Mouse (Mus musculus) urinary bladder, adult 18-20 months (tissue): ENCODE results near the gene Pes1.
A peak's percentile ranks its signal among the peaks of the same experiment; 100 is the strongest.

Experiments
- DNase-seq, 2 experiments: peaks; one replicate each; pipeline ENCODE4 v3.0.0; 2022; ENCODE audit warnings: low spot score in 2 of 2, mixed read lengths in 2 of 2

The Pes1 gene

GRCm38 (mm10) chr11:3964416-3965172, 819 bp downstream of the Pes1 start:
- no peak for DNase-seq

- DNase-seq: no peak
These were observed 6.1 kb downstream of the Pes1 start for GRCm38 (mm10) chr11:3969837-3970236.

DNA sequence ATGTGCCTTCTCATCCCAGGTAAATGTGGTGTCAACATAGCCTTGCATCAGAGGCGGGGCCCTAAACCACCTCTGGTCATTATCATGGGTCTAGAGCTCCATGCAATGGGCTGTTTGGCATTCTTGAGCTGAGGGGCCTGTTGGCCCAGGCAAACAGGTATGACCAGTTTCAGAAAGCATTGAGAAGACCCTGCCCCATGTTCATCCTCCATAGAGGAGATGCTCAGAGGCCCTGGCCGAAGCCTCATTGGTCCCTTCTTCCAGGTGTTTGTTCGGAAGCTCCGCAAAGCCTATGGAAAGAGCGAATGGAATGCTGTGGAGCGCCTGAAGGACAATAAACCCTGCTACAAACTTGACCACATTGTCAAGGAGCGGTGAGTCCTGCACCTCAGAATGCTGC, 6.6 kb downstream of the Pes1 start:
- DNase-seq: no peak

- no peak for DNase-seq
These were observed 9.3 kb downstream of the Pes1 start for GRCm38 (mm10) chr11:3973081-3973480.

DNA sequence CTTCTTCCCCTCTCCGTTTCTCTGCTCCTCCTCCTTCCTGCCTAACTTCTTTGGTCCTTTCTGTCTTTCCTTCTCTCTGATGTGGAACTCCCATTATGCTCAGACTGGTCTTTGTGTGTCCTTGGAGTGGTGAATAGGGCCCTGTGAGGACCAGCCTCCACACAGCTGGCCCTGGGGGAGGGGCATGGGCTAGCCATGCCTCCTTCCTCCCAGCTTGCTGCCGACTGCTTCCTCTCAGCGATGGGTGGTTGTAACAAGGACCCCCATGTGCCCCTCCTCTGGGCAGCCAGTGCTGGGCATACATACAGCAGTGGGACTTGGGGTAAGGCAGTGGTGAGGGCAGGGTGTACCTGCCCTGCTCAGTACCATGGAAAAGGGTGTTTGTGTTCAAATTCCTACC, 10.5 kb downstream of the Pes1 start:
- no peak for DNase-seq

GRCm38 (mm10) chr11:3976678-3977077, 12.9 kb downstream of the Pes1 start, which contains the start of gene 4930556J24Rik:
Gene 4930556J24Rik (minus strand): TSS chr11:3976778.
- no peak for DNase-seq

- no peak for DNase-seq
These were observed 14.6 kb downstream of the Pes1 start for GRCm38 (mm10) chr11:3978421-3978820.

DNA sequence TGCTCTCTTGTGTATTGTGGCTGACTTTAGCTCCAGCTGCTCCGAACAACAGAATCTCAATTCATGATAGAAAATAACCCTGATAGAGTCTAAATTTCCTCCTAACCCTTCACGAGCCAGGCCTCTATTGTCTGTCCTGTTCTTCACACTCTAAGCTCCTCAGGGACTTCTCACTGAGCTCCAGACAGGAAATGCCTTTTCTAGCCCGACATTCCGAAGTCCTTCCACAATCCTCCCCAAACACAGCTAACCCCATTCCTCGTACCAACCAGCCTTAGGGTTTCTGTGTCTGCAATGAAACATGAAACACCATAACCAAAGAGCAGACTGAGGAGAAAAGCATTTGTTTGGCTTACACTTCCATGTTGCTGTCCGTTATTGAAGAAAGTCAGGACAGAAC, 17.8 kb downstream of the Pes1 start:
- DNase-seq: no peak

DNA sequence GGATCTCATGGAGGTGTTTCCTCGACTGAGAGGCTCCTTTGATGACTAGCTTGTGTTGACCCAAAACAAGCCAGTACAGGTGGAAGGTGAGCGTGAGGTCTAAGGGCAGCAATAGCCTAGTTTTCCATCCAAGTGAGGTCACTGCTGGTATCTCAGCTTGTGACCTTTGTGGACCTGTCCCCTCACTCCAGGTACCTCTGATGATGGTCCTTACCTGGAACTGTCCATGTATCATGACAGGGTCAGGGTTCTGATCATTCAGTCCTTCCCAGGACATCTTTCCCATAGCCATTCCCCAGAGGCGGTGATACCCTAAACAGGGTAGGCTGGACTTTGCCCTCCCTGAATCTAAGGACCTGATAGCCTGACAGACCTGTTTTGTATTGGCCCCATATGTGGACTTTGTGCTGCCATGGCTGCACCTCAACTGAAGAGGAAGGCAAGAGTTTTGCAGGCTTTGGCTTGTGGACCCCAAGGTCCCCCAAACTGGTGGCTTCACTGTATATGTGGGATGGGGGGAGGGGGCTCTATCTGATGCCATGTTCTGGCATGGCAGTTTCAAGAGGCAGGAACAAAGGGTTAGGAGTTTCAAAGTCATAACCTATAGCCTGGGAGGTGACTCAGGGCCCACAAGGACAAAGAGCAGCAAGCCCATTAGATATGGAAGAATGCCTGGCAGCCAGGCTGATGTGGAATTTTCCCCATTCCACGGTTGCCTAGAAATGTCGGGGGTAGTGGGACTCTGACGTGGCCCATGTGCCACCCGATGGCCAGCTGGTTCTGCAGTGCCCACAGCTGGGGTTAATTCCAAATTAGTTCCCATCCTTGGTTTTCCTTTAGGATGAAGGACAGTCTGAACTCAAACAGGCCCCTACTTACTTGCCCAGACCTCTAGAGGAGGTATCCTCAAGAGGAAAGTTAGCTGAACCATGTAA, 18.8 kb downstream of the Pes1 start:
- no peak for DNase-seq

DNA sequence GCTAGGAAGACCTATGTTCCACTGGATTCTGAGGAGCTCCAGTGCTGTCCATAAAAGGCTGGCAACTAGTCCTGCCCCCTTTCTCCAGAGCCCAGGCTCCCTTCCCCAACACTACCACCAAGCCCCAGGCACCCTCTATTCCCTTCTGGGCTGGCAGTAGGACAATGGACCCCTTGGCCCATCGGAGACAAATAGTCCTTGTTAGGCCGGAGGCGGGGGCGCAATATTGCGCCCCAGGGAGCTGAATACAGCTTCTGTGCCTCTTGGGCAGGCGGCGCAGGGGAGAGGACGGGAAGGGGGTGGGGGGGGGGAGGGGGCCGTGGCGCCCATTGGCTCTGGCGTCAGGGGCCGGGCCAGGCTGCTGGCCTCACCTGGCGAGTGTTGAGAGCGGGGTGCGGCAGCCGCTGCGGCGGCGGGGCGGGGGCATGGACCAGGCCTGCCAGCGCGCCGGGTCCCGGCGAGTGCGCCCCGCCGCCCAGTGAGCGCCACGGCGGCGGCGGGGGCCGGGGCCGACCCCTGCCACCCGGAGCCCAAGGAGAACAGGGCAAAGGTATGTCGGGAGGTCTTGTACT, 19.6 kb downstream of the Pes1 start, which contains the start of gene Gal3st1:
Gal3st1 (plus strand) TSS at position 346 of the 572 bp plus-strand sequence.
- DNase-seq: peak in 1 of 2 experiments; percentile 23

GRCm38 (mm10) chr11:3983863-3984745, 20.3 kb downstream of the Pes1 start:
- DNase-seq: peak in 1 of 2 experiments; percentile 10

DNA sequence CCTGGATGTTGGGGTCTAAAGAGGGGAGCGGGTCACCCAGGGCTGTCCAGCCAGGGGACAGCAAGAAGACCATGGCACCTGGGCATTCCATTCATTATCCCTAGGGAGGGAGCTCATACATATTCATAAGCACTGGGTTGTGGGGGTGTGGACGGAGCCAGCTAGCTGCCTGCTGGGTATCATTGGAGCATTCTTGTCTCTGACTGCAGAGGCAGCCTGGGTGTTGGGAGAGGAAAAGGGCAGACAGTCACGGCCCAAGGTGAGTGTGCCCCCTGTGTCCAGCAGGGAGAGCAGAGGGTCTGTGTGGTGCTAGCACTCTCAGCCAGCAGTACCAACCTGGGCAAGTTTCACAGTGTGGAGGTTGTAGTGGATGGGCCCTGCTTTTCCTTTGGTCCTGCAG, 26.0 kb downstream of the Pes1 start:
- no peak for DNase-seq

- DNase-seq: no peak
These were observed 29.4 kb downstream of the Pes1 start for GRCm38 (mm10) chr11:3993132-3993531.

- DNase-seq: no peak
These were observed 30.1 kb downstream of the Pes1 start for GRCm38 (mm10) chr11:3993914-3994313.

GRCm38 (mm10) chr11:3995511-3995910, 31.7 kb downstream of the Pes1 start:
- no peak for DNase-seq

DNA sequence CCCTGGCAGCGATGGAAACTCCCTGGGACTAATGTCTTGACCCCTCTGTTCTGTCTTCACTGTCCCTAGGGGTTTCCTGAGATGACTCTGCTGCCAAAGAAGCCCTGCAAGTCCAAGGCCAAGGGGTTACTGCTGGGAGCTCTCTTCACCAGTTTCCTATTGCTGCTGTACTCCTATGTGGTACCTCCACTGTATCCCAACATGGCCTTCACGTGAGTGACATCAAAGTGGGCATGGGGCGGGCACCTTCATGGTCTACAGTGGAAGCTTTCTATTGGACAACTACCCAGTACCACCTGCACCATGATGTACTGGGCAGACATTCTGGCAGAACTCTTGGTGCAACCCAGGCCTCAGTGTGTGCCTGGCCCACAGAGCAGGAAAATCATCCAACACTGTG, 33.1 kb downstream of the Pes1 start:
- DNase-seq: no peak

DNA sequence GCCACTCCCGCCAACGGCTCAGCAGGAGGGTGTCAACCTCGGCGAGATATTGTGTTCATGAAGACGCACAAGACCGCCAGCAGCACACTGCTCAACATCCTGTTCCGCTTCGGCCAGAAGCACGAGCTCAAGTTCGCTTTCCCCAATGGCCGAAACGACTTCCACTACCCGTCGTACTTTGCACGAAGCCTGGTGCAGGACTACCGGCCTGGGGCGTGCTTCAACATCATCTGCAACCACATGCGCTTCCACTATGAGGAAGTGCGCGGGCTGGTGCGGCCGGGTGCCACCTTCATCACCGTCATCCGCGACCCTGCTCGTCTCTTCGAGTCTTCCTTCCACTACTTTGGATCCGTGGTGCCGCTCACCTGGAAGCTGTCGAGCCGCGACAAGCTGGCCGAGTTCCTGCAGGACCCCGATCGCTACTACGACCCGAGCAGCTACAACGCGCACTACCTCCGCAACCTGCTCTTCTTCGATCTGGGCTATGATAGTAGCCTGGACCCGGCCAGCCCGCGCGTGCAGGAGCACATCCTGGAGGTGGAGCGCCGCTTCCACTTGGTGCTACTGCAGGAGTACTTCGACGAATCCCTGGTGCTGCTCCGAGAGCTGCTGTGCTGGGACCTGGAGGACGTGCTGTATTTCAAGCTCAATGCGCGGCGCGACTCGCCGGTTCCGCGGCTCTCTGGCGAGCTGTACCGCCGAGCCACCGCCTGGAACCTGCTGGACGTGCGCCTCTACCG, 34.4 kb downstream of the Pes1 start:
- no peak for DNase-seq

DNA sequence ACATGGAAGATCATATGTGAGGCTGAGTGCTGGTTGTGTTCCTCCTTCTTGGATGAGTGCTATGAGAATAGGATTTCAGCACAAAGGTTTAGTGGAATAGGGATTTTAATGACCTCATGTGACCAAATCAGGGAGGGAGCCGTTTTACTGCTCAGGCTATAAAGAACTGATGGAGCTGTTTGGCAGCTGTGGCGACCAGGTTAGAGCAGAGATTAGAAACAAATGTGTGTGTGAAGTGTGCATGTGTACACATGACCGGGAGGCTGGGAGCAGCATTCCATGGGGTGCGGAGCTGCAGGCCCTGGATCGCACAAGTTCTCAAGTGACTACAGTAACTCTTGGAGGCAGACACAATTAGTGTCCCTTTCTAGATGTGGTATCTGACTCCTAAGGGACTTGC, 35.8 kb downstream of the Pes1 start:
- no peak for DNase-seq

GRCm38 (mm10) chr11:4001603-4002002, 37.8 kb downstream of the Pes1 start:
- peak; percentile 28 to 57 for DNase-seq

DNA sequence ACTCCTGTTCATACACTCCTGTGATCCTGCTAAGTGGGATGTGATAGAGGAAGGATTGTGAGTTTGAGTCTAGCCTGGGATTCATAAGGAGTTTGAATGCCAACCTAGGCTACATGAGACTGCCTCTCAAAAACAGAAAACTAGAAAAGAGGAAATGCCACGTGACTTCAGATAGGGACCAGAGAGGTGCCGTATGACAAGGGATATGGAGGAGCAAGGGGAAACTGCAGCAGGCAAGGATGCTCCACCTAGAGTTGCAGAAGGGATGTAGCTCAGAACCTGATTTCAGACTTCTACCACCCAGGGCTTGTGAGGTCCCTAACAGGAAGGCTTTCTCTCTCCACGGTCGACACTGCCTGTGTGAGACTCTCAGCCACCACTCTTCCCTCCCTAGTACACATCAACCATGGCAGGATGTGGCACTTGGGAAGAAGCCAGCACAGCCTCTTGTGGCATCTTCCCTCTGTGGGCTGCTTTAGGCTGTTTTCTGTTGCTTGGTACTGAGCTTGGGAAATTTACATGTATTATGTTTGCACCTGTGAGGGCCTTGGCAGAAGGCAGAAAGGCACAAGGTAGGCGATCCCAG, 41.5 kb downstream of the Pes1 start:
- no peak for DNase-seq
